Mouse (Mus musculus): ENCODE measurements around the gene Cwh43.

Gene Cwh43

GRCm38 (mm10) chr5:73405981-73406722 is at the start of gene Cwh43:
Cwh43 (plus strand) TSS chr5:73406075.
- no peak for DNase-seq

DNA sequence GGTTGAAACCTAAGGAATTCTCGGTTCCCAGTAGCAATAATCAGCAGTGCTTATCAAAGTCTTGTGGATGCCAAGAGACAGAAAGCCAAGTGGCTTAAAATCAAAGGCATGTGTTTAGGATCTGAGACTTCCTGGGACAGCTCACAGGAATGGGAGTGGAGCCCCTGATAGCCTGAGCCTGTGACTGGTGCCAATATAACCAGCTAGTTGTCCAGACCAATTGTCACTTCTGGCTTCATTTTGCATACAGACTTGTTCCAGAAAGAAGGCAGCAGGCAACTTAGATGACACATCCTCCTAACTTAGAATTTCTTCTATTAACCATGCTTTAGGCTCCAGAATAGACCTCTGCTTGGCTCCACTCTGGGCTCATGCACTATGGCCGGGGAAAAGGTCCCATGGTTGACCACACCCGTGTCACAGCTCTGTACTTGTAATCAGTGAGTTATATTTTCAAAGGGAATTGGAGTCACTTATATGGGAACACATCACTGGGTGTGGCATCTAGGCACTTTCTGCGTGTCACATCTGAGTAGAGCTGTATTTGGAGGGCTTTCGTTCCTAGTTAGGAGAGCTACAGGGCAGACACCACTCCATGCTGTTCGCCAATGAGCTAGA is 46.6 kb upstream of the Cwh43 start:
- DNase-seq, result no peak

DNA sequence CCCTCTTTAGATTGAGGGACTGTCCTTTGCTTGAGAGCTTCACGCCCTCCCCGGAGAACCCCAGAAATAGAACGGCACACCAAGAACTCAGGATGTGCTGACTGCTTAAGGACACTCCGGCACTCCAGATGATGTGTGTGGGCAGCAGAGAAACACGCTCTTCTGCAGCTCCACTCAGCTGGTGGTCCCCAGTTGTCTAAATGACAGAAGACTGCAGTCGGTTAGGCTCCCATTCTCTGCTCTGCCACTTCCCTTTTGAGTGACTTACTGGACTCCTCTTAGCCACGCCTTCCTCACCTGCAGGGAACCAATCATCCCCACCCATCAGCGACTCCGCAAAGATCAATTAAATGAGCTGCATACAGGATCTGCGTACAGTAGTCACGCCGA is 46.1 kb upstream of the Cwh43 start:
- DNase-seq, result peak; percentile 26

DNA sequence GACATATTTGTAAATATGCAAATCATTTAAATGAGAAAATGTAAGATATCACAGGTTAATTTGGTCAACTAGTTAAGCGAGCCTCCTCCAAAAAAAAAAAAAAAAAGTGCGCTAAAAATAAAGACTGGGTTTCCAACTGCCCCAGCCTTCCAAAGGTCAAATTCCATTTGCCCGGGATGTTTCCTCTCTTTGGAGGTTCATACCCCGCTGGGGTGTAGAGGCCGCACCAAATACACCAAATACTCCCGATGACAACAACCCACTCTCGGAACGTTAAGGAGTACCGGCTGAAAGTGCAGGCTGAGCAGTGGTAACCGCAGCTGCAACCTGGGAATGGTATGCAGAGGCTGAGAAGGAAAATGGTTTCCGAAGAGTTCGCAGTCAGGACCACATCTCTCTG is 45.6 kb upstream of the Cwh43 start:
- DNase-seq, result no peak

- DNase-seq, result no peak
These were observed 43.5 kb upstream of the Cwh43 start for GRCm38 (mm10) chr5:73362338-73362737.

DNA sequence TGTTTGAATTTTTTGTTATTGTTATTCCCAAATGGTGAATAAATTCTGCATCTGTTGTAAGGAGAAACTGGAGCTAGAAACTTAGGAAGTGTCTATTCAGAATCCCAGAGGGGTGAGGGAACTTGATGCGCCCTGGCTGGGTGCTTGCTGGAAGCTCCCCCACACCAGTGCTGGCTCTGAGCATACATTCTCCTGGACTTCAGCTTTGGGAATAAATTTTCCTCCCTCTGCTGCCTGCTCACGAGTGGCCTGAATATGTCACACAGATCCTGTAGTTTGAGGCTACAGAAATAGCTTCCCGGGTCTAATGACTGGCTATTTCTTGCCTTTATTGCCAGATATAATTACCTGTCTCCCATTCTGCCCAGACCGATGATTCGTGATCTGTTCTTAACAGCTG is 43.1 kb upstream of the Cwh43 start:
- DNase-seq, result no peak

DNA sequence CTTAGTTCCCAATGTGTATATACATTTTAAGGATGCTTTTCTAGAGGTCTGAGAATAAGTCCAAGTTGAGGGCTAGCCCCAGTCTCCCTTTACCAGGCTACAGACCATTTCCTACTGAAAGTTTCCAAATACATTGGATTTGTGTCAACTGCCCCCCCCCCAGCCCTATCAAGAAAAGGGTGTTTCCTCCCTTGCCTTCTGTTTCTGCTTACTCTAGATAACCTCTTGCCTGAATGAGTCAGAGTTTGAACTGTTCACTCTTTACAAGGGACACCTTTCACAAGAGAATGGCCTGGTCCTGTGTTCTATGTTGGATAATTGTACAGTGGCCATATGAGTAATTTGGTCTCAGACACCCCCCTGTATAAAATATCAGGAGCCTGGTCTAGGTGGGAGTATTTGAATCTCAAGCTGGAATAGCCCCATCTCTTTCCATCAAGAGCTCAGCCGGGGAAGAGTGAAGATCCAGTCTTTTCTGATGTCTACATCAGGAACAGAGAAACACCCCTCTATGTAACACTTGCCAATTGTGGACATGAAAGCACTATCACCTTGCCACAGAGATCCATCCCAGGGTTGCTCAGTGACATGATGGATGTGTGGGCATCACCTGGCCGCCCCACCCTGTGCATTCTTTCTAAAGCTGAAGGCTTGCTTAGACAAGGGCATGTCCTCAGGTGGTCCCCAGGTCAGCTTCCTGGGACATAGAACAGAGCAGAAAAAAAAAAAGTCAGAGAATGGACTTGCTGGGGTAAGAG is 41.6 kb upstream of the Cwh43 start:
- DNase-seq, result peak; percentile 75

GRCm38 (mm10) chr5:73367906-73368305 is 38.0 kb upstream of the Cwh43 start:
- no peak for DNase-seq

DNA sequence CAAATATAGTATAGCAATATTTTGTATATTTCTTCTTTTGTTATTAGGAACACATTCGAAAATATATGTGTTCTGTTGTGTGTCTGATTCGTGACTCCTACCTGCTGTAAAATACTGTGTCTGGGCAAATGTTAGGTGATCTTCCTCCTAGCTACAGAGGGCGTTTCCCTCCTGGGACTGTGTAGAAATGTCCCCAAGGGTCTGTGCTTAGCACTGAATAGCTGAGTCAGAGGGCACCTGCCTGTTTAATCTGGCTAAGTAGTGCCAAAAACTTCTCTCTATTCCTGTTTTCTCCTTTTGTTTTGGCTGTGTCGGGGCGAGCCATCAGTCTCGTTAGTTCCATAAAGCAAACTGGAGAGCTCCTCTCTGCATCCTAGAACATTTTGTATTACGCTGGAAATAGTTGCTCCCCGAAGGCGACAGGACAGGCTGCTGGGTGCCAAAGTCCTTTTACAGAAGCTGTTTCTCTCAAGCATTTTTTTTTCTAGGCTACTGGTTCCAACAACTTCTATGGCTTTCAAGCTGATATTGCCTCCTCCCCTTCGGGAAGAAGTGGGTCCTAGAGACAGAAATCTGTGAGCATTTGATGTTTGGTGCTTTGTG is 36.9 kb upstream of the Cwh43 start:
- DNase-seq, result no peak

GRCm38 (mm10) chr5:73369731-73370130 is 36.1 kb upstream of the Cwh43 start:
- DNase-seq, result no peak

DNA sequence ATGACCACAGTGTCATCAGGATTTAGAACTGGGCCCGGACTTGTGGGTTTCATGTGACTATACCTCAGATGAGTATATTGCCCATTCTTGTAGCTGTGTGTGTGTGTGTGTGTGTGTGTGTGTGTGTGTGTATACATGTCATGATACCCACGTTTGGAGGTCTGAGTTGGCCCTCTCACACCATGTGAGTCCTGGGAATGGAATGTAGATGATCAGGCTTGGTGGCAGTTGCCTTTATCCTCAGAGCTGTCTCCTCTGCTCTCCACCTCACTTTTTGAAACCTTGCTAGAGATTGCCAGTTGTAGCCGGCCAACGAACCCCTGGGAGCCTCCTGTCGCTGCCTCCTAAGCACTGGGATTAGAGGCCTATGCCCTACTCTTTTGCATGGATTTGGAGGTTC is 33.3 kb upstream of the Cwh43 start:
- no peak for DNase-seq

DNA sequence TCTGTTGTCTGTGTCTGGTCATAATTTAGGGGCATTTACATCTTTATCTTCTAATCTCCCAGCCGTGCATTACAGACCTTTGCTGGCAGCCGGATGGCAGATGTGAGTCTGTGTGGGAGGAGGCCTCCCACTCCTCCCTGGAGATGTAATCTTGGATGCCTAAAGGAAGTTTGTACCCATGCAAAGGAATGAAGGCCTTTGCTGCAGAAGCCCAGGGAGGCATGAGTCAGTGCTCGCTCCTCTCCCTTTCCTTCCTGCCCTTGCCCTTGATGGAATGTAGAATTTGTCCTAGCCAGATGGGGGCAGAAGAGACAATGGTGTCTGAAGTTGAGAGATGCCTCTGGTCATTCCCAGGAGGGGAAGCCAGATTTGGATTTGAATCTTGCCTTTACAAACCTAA is 32.7 kb upstream of the Cwh43 start:
- no peak for DNase-seq

DNA sequence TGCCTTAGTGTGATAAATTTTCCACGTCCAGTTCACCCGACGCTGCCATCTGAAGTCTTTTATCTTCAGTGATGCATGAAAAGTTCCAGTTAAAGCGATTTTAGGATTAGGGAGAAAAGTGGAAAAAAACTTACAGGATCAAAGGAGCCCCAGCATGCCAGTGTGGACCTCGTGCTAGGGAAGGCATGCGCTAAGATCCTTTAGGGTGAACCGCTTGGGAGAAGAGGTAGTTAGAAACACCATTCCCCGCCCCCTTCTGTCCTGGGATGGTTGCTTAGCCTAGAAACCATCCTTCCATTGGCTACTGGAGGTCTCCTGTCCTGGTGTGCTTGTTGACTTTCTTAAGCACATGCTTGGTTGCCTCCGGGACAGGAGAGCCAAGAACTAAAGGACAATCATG is 29.8 kb upstream of the Cwh43 start:
- DNase-seq, result no peak

GRCm38 (mm10) chr5:73376491-73376890 is 29.4 kb upstream of the Cwh43 start:
- no peak for DNase-seq

DNA sequence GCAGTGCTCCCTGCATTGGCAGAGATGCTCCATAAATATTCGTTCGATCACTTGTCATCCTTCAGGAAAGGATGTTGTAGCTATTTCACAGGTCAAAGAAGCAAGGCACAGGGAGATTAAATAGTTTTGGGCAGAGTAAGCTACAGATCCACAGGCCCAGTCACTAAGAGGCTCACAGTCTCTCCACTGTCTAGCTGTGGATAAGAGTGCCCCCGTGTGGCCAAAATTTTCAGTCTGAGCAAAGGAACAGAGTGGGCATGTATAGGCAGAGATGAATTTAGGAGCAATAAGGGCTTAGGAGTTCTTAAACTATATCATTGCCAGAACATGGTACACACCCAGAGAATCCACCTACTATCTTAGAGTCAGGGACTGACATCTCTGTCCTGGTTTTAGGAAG is 26.0 kb upstream of the Cwh43 start:
- DNase-seq, result peak; percentile 88

- no peak for DNase-seq
These were observed 25.0 kb upstream of the Cwh43 start for GRCm38 (mm10) chr5:73380829-73381228.

DNA sequence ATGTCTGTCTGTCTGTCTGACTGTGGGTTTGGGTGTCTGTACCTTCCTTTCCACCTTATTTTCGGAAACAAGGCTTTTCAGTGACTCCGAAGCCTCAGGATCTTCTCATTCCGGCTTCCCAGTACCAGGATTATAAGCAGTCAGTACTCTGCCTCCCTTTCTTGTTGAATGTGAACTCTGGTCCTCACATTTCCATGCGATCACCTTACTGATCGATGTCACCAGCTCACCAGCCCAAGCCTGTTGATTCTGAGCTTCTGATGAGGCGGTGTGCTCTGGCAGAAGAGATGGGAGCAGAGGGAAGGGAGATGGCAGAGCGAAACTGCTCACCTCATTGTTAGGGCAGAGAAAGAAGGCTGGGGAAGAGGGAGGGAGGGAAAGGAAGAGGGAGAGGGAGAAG is 24.4 kb upstream of the Cwh43 start:
- DNase-seq, result no peak

- no peak for DNase-seq
These were observed 23.8 kb upstream of the Cwh43 start for GRCm38 (mm10) chr5:73381976-73382540.

GRCm38 (mm10) chr5:73382737-73383646 is 22.9 kb upstream of the Cwh43 start:
- peak; percentile 77 for DNase-seq

DNA sequence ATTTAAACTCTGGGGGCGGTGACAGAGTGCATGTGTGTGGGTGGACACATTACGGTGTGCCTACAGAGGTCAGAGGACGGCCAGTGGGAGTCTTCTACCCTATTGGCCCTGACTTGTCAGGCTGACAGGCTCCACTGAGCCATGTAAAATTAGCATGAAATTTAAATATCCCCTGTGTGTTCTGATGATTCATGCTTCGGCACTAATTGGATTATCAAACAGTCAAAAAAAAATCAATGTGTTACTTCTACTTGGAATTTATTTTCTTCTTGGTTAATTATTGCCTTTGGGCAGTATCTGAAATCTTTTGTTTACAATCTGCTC is 22.3 kb upstream of the Cwh43 start:
- DNase-seq, result no peak

- DNase-seq, result no peak
These were observed 12.8 kb upstream of the Cwh43 start for GRCm38 (mm10) chr5:73393041-73393440.

DNA sequence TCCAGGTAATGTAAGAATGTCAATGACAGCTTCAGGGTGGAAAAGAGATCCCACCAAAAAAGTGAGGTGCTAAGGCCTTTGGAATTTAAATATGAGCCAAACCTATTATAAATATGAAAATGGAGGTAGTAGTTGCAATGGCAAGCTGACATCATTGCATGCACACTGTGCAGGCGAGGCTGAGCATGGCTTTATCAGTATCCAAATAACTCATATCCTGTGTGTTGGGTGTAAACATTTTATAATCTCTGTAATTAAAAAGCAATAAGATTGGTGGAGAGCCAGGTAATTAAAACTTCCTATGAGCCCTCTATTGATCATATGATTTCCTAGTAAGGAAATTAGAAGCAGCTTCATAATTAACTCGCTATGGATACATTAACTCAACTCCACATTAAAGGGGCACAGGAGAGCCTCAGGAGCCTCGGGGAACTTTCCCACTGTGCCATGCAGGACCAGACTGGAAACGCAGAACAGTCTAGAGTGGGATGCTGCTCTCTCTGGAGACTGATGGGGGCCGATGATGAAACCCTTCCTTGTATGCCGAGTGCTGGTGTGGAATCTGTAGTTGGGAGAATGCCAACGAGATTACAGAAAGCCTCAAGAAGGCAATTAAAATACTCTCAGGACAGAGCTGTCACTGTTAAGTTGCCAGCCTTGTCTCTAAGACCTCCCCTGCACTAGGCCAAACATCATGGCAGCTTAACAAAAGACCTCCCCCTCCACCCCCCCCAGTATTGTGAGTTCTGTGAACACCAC is 5.9 kb upstream of the Cwh43 start:
- no peak for DNase-seq
